Mouse (Mus musculus) heart, adult 10 weeks (tissue): ENCODE results near the gene Ces2g. TPM values are rescaled to one million over a fixed set of nuclear protein-coding genes. Genes with fewer than 3 reads are reported as not detected.

Source experiments
- polyA plus RNA-seq: library from polyadenylated mRNA; stranded (reverse); fragments of 350-450 nt; fragmentation: Illumina TruSeq; extraction: RNeasy Lipid Tissue Mini Kit (QIAGEN cat#74804); gene quantifications from one replicate; pipeline ENCODE4 v1.2.3, GENCODE M21; 2014; ENCODE audit warnings: low read depth, low replicate concordance

The Ces2g gene
- polyA plus RNA-seq: 2.8 TPM

DNA sequence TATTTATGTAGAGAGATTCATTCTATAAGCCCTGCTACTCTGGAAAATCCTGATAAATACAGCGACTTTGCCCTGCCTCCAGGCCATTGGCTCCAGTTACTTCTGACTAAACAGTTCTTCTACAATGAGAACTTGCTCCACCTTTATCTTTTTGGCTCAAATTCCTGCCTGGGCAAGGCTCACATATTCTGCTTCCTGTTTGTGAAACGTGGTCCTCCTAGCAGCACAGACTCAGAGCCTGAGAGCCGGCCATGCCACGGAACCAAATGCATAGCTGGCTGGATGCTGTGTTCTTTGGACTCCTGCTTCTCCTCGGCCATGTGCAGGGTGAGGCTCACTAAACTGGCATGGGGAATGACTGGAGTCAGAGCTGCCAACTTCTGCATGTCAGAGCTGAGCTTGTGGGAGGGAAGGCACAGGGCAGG is at the start of gene Ces2g:
Gene Ces2g, plus strand, starts transcription at position 182 of the 425 bp plus-strand sequence.

DNA sequence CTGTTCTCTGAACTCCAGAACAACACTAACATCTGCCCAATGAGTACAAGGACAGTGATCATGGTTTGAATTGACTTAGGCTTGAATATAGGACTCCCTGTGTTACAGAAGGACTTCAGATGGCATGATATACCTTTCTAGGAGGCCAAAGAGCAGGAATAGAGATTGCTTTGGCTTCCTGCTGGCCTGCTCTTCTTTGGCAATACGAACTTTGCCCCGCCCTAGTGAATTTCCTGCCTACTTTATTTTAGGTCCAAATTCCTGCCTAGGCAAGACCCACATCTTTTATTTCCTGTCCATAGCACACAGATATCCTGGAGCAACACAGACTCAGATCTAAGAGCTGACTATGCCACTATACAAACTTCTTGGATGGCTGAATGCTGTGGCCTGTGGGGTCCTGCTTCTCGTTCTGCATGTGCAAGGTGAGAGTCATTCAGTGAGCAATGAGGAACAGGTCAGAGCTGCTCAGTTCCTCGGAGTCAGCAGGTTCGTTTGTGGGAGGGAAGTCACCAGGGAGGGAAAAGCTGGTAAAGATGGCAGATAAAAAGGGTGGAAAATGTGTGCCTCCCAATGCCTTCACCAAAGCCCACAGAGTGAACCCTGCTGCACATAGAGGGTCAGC is 35.4 kb upstream of the Ces2g start, which contains the start of gene Ces2e:
Gene Ces2e, plus strand, starts transcription at position 289 of the 625 bp plus-strand sequence.

DNA sequence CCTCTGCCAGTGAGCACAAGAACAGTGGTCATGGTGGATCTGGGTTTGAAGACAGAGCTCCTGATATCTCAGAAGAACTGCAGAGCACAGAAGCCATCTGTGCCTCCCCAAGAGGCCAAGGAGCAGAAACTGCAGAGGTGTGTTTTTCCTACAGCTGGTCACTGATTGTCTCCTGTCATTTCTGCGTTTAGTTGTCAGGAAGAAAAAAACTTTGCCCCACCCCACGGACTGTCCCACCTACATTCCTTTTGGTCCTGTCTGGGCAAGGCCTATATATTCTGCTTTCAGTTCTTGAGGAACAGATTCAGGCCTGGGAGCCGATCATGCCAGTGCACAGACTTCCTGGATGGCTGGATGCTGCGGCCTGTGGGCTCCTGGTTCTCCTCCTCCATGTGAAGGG is 14.5 kb upstream of the Ces2g start, which contains the start of gene Ces2f:
Gene Ces2f, plus strand, starts transcription at position 301 of the 400 bp plus-strand sequence.

DNA sequence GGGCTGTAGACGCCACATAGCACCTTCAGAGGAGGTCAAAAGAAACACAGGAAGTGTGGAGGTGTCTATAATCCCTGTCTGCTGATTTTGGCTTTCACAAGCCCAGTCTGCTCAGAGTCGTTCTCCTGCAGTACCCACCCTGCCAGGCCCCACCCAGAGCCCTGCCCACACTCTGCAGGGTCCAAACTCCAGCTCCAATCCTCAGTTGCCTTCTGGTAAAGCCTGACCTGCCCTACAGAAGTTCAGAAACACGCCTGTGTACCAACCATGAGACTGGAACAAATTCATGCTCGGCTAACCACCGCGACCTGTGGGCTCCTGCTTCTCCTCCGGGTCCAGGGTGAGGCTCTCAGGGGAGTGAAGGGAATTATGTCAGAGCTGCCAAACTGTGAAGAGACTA is 39.1 kb downstream of the Ces2g start, which contains the start of gene Ces2h:
Gene Ces2h, plus strand, starts transcription at position 268 of the 400 bp plus-strand sequence.

Other genes with a start within 250 kb of the Ces2g start
- 0.24 TPM for gene Ces2a, start 227.7 kb upstream of the Ces2g start, polyA plus RNA-seq
- not detected for gene Ces2b, start 130.1 kb upstream of the Ces2g start, polyA plus RNA-seq
- not detected for gene Ces2c, start 114.7 kb upstream of the Ces2g start, polyA plus RNA-seq
- 2.0 TPM for gene Ces2e, start 35.5 kb upstream of the Ces2g start, polyA plus RNA-seq
- not detected for gene Ces2f, start 14.4 kb upstream of the Ces2g start, polyA plus RNA-seq
- not detected for gene Ces2h, start 39.1 kb downstream of the Ces2g start, polyA plus RNA-seq
- gene Ces3a, start 86.9 kb downstream of the Ces2g start, polyA plus RNA-seq: 0.42 TPM
- gene Ces3b, start 122.0 kb downstream of the Ces2g start, polyA plus RNA-seq: 0.58 TPM
- gene Ces4a, start 170.1 kb downstream of the Ces2g start, polyA plus RNA-seq: not detected
- gene Cbfb, start 209.0 kb downstream of the Ces2g start, polyA plus RNA-seq: 22.1 TPM